Mouse (Mus musculus) gonadal fat pad, adult 2 months (tissue): ENCODE data around the gene 1190002N15Rik. TPM values are rescaled to one million over a fixed set of nuclear protein-coding genes. Genes with fewer than 3 reads are reported as not detected.

ENCODE experiments used
- DNase-seq: peaks from one replicate; pipeline ENCODE4 v3.0.0-alpha.2; 2012; ENCODE audit warnings: low read depth
- polyA plus RNA-seq: library from polyadenylated mRNA; depleted of rRNA; stranded (reverse); fragments of >200 nt; gene quantifications from 2 replicates; pipeline ENCODE4 v1.2.3, GENCODE M21; 2012; rRNA removed

1190002N15Rik gene
- polyA plus RNA-seq, 1 experiment, result 7.4 TPM

- no peak for DNase-seq
Observed at GRCm38 (mm10) chr9:94529987-94530386, 7.9 kb downstream of the 1190002N15Rik start.

GRCm38 (mm10) chr9:94529146-94529746 lies 8.6 kb downstream of the 1190002N15Rik start:
- DNase-seq, result no peak

GRCm38 (mm10) chr9:94526473-94526872 lies 11.4 kb downstream of the 1190002N15Rik start:
- no peak for DNase-seq

GRCm38 (mm10) chr9:94512246-94512645 lies 25.6 kb downstream of the 1190002N15Rik start:
- DNase-seq, result no peak

- DNase-seq, result no peak
Observed at GRCm38 (mm10) chr9:94511139-94511538, 26.7 kb downstream of the 1190002N15Rik start.

- no peak for DNase-seq
Observed at GRCm38 (mm10) chr9:94506980-94507379, 30.9 kb downstream of the 1190002N15Rik start.

- DNase-seq, result no peak
Observed at GRCm38 (mm10) chr9:94491467-94491866, 46.4 kb downstream of the 1190002N15Rik start.

- no peak for DNase-seq
Observed at GRCm38 (mm10) chr9:94487976-94488375, 49.9 kb downstream of the 1190002N15Rik start.

- no peak for DNase-seq
Observed at GRCm38 (mm10) chr9:94483291-94483879, 54.5 kb downstream of the 1190002N15Rik start.

- DNase-seq, result peak; percentile 96
Observed at GRCm38 (mm10) chr9:94482215-94482975, 55.5 kb downstream of the 1190002N15Rik start.

- DNase-seq, result peak; percentile 95
Observed at GRCm38 (mm10) chr9:94481057-94481456, 56.8 kb downstream of the 1190002N15Rik start.

- no peak for DNase-seq
Observed at GRCm38 (mm10) chr9:94479382-94479781, 58.5 kb downstream of the 1190002N15Rik start.

GRCm38 (mm10) chr9:94478954-94479353 lies 58.9 kb downstream of the 1190002N15Rik start:
- DNase-seq, result no peak

- no peak for DNase-seq
Observed at GRCm38 (mm10) chr9:94475973-94476372, 61.9 kb downstream of the 1190002N15Rik start.

GRCm38 (mm10) chr9:94473898-94474297 lies 64.0 kb downstream of the 1190002N15Rik start:
- DNase-seq, result no peak

GRCm38 (mm10) chr9:94472963-94473582 lies 64.8 kb downstream of the 1190002N15Rik start:
- no peak for DNase-seq

- no peak for DNase-seq
Observed at GRCm38 (mm10) chr9:94471485-94471884, 66.4 kb downstream of the 1190002N15Rik start.

Other genes starting within 250 kb of the 1190002N15Rik start
- gene Slc9a9, start 131.8 kb upstream of the 1190002N15Rik start, polyA plus RNA-seq, result 3.9 and 4.0 TPM in 2 replicates